Mouse (Mus musculus): ENCODE data around the gene Slc34a1. TPM values are rescaled to one million over a fixed set of nuclear protein-coding genes. Genes with fewer than 3 reads are reported as not detected.
A peak's percentile ranks its signal among the peaks of the same experiment; 100 is the strongest.

Gene Slc34a1
- polyA plus RNA-seq, 1 experiment from 2014 or later = 0.22 TPM

DNA sequence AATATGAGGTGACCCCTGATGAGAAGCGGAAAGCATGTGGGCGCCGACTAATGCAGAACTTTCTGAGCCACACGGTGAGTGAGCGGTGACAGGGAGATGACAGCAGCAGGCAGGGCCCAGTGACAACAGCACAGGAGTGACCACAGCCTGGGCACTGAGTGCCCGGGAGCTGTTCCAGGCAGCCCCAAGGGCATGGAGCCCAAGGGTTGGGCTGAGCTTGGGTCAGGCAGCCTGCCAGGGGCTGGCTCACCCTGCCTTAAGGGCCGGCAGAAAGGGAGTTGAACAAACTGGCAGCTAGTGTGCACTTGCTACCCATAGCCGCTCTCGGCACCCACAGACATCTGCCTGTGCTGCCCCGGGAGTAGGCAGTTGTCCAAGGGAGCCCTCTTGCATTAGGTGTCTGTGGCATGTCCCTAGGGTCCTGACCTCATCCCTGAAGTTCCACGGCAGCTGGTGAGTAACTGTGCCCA, 52.6 kb downstream of the Slc34a1 start:
- Histone ChIP-seq H3K27me3 (ENCODE audit: insufficient read depth, poor library complexity, severe bottlenecking) (no peaks in the 10 kb centered on the region), H3K36me3 (peaks cover 79% of the 10 kb centered on the region), H3K27ac (no peak overlapping the region), H3K4me3 (no peak overlapping the region), H3K9me3 (no peaks in the 10 kb centered on the region), H3K4me1 (replicated peaks) (peaks cover 34% of the 10 kb centered on the region)
- no peak for DNase-seq (ENCODE audit: low spot score)
- WGBS = 94% methylated on average over 11 of the region's 11 CpGs

DNA sequence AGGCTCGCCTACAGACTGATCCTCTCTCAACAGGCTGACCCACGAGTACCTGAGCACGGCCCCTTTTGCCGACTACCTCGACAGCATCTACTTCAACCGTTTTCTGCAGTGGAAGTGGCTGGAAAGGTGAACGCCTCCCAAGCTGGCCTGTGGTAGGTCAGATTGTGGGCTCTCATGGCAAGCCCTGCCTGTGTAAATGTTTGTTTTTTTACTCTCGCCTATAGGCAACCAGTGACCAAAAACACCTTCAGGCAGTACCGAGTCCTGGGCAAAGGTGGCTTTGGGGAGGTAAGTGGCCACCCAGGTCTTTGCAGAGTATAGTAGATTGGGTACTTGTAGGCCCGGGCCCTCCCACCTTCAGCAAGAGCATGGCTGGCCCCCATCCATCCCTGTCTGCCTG, 53.3 kb downstream of the Slc34a1 start:
- Histone ChIP-seq H3K9me3 (no peaks in the 10 kb centered on the region), H3K27me3 (ENCODE audit: insufficient read depth, poor library complexity, severe bottlenecking) (no peaks in the 10 kb centered on the region), H3K27ac (no peak overlapping the region), H3K4me3 (no peak overlapping the region), H3K36me3 (peaks cover 86% of the 10 kb centered on the region), H3K4me1 (replicated peaks) (peaks cover 27% of the 10 kb centered on the region)
- WGBS = 93% methylated on average over 10 of the region's 10 CpGs
- DNase-seq (ENCODE audit: low spot score) = no peak

DNA sequence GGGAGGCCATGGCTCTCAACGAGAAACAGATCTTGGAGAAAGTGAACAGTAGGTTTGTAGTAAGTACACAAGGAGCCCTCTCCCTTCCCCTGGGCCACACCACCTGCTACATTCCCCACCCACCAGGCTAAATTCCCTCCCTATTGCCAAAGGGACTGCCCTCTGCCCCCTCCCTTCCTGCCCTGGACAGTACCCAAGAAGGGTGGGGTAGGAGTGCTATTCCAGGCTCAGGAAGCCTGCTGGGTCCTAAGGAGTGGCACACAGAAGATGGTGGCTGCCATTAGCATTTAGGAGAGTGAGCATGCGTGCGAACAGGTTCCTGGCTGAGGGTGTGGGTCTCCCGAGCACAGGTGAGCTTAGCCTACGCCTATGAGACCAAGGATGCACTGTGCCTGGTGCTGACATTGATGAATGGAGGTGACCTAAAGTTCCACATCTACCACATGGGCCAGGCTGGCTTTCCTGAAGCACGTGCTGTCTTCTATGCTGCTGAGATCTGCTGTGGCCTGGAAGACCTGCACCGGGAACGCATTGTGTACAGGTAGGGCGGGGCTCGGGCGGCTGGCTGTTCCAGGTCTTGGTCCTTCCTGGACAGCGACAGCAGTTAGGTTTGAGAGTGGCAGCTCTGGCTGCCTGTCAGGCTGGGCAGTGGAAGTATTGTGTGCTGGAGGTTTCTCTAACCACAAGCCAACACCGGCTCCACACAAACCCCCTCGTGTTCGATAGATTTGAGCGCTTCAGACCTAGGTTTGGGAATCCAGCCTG, 54.0 kb downstream of the Slc34a1 start:
- Histone ChIP-seq H3K27ac (no peak overlapping the region), H3K4me1 (replicated peaks) (peaks cover 20% of the 10 kb centered on the region), H3K27me3 (ENCODE audit: insufficient read depth, poor library complexity, severe bottlenecking) (no peaks in the 10 kb centered on the region), H3K9me3 (no peaks in the 10 kb centered on the region), H3K4me3 (no peak overlapping the region), H3K36me3 (peaks cover 92% of the 10 kb centered on the region)
- DNase-seq (ENCODE audit: low spot score) = no peak
- WGBS = 97% methylated on average over 16 of the region's 16 CpGs

DNA sequence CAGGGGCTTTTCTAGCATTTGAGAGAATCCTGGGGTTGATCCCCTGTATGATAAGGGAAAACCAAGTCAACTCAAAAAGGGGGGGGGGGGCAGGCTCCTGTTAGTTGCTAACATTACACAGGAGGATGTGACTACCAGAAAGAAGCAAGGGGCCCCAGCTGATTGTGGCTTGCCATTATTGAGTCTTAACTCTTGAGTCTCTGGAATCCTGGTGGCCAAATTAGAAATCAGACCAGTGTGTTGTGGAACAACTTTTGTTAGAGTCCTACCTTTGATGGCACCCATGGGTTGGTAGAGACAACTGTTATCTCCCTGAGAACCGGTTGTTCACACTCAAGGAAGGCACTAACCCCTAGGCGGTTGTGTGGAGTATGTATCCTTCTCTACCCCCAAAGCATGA, 65.0 kb downstream of the Slc34a1 start:
- WGBS = 45% methylated on average over 2 of the region's 2 CpGs
- H3K4me3 ChIP-seq = no peak overlapping the region
- H3K27ac ChIP-seq = peak overlapping the region; percentile 97
- no peaks in the 10 kb centered on the region for H3K9me3 ChIP-seq
- H3K36me3 ChIP-seq = peaks cover 48% of the 10 kb centered on the region
- DNase-seq (ENCODE audit: low spot score) = no peak
- H3K4me1 ChIP-seq (replicated peaks) = peaks cover 58% of the 10 kb centered on the region
- peaks cover 10% of the 10 kb centered on the region for H3K27me3 ChIP-seq (ENCODE audit: insufficient read depth, poor library complexity, severe bottlenecking)

DNA sequence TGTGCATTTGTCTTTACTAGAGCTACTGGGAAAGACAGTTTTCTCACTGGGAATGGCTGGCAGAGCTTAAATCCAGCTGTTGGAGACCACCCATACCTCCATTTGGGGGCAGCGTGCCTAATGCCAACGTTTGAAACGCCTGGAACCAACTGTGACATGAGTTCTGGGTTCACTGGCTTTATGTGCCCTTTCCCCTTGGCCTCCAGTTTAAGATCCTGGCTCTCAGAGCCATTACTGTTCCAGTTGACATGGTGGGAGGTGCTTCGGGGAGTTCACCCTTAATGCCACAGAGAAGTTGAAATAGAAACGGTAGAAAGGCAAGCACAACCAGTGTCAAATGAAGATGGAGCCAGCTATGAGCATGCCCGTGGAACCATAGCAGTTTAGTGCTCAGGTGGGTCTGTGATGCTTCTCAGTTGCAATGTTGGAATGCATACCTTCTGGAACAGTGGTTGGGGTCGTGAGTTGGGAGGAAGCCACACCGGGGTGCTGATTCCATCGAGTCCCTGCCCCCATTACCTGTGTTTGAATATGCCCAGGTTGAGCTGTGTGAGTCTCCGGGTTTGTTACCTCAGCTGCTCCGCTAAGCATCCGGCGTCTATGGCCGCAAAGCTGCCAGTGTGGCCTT, 65.5 kb downstream of the Slc34a1 start:
- Histone ChIP-seq H3K4me1 (replicated peaks) (peaks cover 63% of the 10 kb centered on the region), H3K27me3 (ENCODE audit: insufficient read depth, poor library complexity, severe bottlenecking) (peaks cover 13% of the 10 kb centered on the region), H3K27ac (peak overlapping the region; percentile 97), H3K36me3 (peaks cover 42% of the 10 kb centered on the region), H3K9me3 (no peaks in the 10 kb centered on the region), H3K4me3 (peak overlapping the region; percentile 75)
- WGBS = 9% methylated on average over 14 of the region's 14 CpGs
- no peak for DNase-seq (ENCODE audit: low spot score)

DNA sequence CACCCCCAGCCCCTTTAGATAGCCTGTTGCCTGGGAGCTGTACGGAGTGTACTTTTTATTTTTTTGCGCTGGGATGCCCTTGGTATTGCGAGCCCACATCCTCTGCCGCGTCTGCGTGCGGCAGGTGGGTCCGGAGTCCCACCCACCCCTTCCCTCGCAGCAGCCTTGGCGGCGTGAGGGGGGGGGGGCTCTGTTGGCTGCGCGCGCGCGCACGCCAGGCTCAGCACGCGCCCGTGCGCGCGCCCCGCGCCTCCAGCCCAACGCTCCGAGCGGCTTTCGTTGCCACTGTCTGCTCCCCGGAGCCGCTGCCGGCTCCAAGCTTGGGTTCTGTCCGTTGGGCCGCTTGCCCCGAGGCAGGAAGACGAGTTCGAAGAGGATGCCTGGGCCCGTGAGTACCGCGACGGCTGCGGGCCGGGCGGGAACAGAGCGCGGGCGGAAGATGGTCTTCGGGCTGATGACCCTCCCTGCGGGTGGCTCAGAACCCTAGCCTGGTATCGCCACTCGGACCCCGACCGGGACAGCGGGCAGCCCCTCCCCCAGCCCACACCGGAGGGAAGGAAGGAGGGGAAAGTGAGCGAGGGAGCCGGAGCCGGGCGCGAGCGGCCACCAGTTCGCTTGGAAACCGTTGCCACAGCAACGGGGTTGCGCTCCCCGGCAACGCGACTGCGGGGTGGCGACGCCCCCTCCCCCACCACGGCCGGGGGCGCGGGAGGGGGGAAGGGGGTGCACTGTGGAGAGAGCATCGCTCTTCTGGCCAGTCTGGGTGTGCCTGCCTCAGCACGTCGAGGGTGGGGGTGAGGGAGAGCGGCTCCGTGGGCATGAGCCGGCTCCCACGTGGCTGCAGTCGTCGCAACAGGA, 66.3 kb downstream of the Slc34a1 start, which contains the start of gene Prr7:
Gene Prr7, plus strand, starts transcription at position 241 of the 858 bp plus-strand sequence.
- under 1% methylated on average over 84 of the region's 84 CpGs for WGBS
- peak within 1 kb of the TSS; percentile 97 for H3K27ac ChIP-seq
- H3K4me1 ChIP-seq (replicated peaks) = peaks cover 70% of the 10 kb centered on the region
- peaks cover 16% of the 10 kb centered on the region for H3K27me3 ChIP-seq (ENCODE audit: insufficient read depth, poor library complexity, severe bottlenecking)
- no peaks in the 10 kb centered on the region for H3K9me3 ChIP-seq
- H3K4me3 ChIP-seq = peak within 1 kb of the TSS; percentile 75
- peaks cover 35% of the 10 kb centered on the region for H3K36me3 ChIP-seq
- DNase-seq (ENCODE audit: low spot score) = peak; percentile 88

DNA sequence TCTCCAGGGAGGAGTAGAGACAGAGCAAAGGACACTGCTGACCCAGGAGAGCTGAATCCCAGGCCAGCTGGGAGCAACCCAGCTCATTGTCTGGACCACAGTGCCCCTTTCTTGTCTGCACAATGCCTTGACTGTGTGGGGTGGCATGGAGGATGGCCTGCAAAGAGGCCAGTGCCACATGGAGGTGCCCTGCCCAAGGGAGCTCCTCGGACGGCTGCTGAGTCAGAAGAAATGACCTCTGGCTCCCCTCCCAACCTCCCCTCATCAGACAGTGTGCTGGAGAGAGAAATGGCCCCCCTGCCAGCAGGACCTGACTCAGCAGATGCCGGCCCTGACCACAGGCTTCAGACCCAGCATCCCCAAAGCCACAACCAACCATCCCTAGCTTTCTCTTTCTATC, 67.2 kb downstream of the Slc34a1 start:
- H3K9me3 ChIP-seq = no peaks in the 10 kb centered on the region
- peaks cover 25% of the 10 kb centered on the region for H3K27me3 ChIP-seq (ENCODE audit: insufficient read depth, poor library complexity, severe bottlenecking)
- peaks cover 80% of the 10 kb centered on the region for H3K4me1 ChIP-seq (replicated peaks)
- WGBS = 6% methylated on average over 3 of the region's 3 CpGs
- peak overlapping the region; percentile 75 for H3K4me3 ChIP-seq
- DNase-seq (ENCODE audit: low spot score) = peak; percentile 64
- peak overlapping the region; percentile 97 for H3K27ac ChIP-seq
- H3K36me3 ChIP-seq = peaks cover 25% of the 10 kb centered on the region

Other genes starting within 250 kb of the Slc34a1 start
- gene Fgfr4, start 245.5 kb upstream of the Slc34a1 start, polyA plus RNA-seq (2016; fragmentation: Nextera tagmentation; extraction: Ambion mirVana) = 0.67 and 1.3 TPM in 2 replicates
- 69.3 and 73.9 TPM in 2 replicates for gene Nsd1, start 188.4 kb upstream of the Slc34a1 start, polyA plus RNA-seq (2016; fragmentation: Nextera tagmentation; extraction: Ambion mirVana)
- 510 and 522 TPM in 2 replicates for gene Prelid1, start 77.7 kb upstream of the Slc34a1 start, polyA plus RNA-seq (2016; fragmentation: Nextera tagmentation; extraction: Ambion mirVana)
- gene Rab24, start 76.2 kb upstream of the Slc34a1 start, polyA plus RNA-seq (2016; fragmentation: Nextera tagmentation; extraction: Ambion mirVana) = 80.9 and 83.7 TPM in 2 replicates
- gene Mxd3, start 68.4 kb upstream of the Slc34a1 start, polyA plus RNA-seq (2016; fragmentation: Nextera tagmentation; extraction: Ambion mirVana) = 25.2 and 33.7 TPM in 2 replicates
- gene Lman2, start 35.4 kb upstream of the Slc34a1 start, polyA plus RNA-seq (2016; fragmentation: Nextera tagmentation; extraction: Ambion mirVana) = 95.2 and 107 TPM in 2 replicates
- gene Rgs14, start 28.5 kb upstream of the Slc34a1 start, polyA plus RNA-seq (2016; fragmentation: Nextera tagmentation; extraction: Ambion mirVana) = 0.44 and 0.68 TPM in 2 replicates
- not detected in 2 replicates for gene Pfn3, start 17.0 kb downstream of the Slc34a1 start, polyA plus RNA-seq (2016; fragmentation: Nextera tagmentation; extraction: Ambion mirVana)
- 0.07 and 0.25 TPM in 2 replicates for gene F12, start 28.6 kb downstream of the Slc34a1 start, polyA plus RNA-seq (2016; fragmentation: Nextera tagmentation; extraction: Ambion mirVana)
- 51.5 and 52.3 TPM in 2 replicates for gene Grk6, start 46.9 kb downstream of the Slc34a1 start, polyA plus RNA-seq (2016; fragmentation: Nextera tagmentation; extraction: Ambion mirVana)
- gene Prr7, start 66.1 kb downstream of the Slc34a1 start, polyA plus RNA-seq (2016; fragmentation: Nextera tagmentation; extraction: Ambion mirVana) = 0.69 and 1.0 TPM in 2 replicates
- 420 and 518 TPM in 2 replicates for gene Dbn1, start 89.9 kb downstream of the Slc34a1 start, polyA plus RNA-seq (2016; fragmentation: Nextera tagmentation; extraction: Ambion mirVana)
- gene Pdlim7, start 115.5 kb downstream of the Slc34a1 start, polyA plus RNA-seq (2016; fragmentation: Nextera tagmentation; extraction: Ambion mirVana) = 194 and 221 TPM in 2 replicates
- 3.5 and 3.9 TPM in 2 replicates for gene Dok3, start 131.1 kb downstream of the Slc34a1 start, polyA plus RNA-seq (2016; fragmentation: Nextera tagmentation; extraction: Ambion mirVana)
- 85.2 and 88.2 TPM in 2 replicates for gene Ddx41, start 138.5 kb downstream of the Slc34a1 start, polyA plus RNA-seq (2016; fragmentation: Nextera tagmentation; extraction: Ambion mirVana)
- 63.7 and 64.3 TPM in 2 replicates for gene Fam193b, start 172.9 kb downstream of the Slc34a1 start, polyA plus RNA-seq (2016; fragmentation: Nextera tagmentation; extraction: Ambion mirVana)
- gene Tmed9, start 175.5 kb downstream of the Slc34a1 start, polyA plus RNA-seq (2016; fragmentation: Nextera tagmentation; extraction: Ambion mirVana) = 102 and 112 TPM in 2 replicates
- gene B4galt7, start 201.7 kb downstream of the Slc34a1 start, polyA plus RNA-seq (2016; fragmentation: Nextera tagmentation; extraction: Ambion mirVana) = 32.2 and 39.9 TPM in 2 replicates
- gene Caml, start 224.8 kb downstream of the Slc34a1 start, polyA plus RNA-seq (2016; fragmentation: Nextera tagmentation; extraction: Ambion mirVana) = 55.0 and 60.9 TPM in 2 replicates
- 27.1 and 38.2 TPM in 2 replicates for gene Ddx46, start 236.8 kb downstream of the Slc34a1 start, polyA plus RNA-seq (2016; fragmentation: Nextera tagmentation; extraction: Ambion mirVana)

All from hindbrain, embryonic 10.5 days (tissue).